Mouse (Mus musculus) liver, embryonic 14.5 days (tissue): ENCODE measurements around the gene Slc25a15.
A peak's percentile ranks its signal among the peaks of the same experiment; 100 is the strongest.

Experiments
- CTCF ChIP-seq: IDR thresholded peaks from 2 replicates; pipeline ENCODE4 v1.5.1; 2016; ENCODE audit warnings: antibody characterized with exemption, low read depth, control low read depth
- EP300 ChIP-seq: IDR thresholded peaks from 2 replicates; pipeline ENCODE4 v1.6.1; 2016; ENCODE audit warnings: antibody characterized with exemption, low read depth

DNA sequence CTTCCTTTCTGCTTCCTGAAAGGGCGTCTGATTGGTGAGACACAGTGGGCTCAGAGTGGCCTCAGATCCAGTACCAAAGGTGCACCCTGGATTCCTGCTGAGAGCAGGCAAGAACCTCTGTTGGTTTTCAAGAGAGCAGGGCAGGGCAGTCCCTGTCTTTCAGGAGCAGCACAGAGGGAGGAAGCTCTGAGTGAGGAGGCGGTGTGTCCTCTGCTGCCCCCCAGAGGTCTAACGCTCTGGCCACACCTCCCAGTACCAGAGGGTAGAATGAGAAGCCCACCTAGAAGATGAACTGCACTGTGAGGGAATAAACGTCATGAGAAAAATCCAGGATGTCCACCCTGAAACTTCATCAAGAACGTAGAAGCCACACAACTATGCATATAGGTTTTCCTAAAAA, 21.5 kb downstream of the Slc25a15 start:
- TF ChIP-seq CTCF (peak; percentile 68), EP300 (no peak)
